Mouse (Mus musculus) common myeloid progenitor, adult 5-6 weeks (primary cell): ENCODE results near the gene Wdr60. TPM values are rescaled to one million over a fixed set of nuclear protein-coding genes. Genes with fewer than 3 reads are reported as not detected.

Source experiments
- ATAC-seq: replicated peaks from 2 replicates; pipeline ENCODE4 v1.8.0; 2016; ENCODE audit warnings: low read depth, mild to moderate bottlenecking, moderate TSS enrichment, inconsistent platforms; ENCODE audit not compliant: poor library complexity, severe bottlenecking
- total RNA-seq: library from RNA; stranded (forward); fragments of 200-1000, 187-1606 nt; gene quantifications from 2 replicates; pipeline ENCODE4 v1.2.3, GENCODE M21; 2017

The Wdr60 gene
- total RNA-seq, 1 experiment from 2014 or later, result 16.9 TPM

DNA sequence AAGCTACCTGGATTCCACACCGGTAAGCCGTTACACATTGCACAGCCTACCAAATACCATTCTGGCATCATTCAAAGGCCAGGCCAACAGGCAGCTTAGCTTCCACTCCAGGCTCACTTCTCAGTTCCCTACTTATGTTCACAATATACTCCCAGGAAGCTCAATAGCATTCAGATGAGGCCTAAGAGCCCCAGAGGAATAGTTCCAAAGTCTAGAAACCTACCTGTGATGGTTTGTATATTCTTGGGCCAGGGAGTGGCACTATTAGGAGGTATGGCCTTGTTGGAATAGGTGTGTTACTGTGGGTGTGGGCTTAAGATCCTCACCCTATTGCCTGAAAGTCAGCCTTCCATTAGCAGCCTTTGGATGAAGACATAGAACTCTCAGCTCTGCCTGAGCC is 8.2 kb upstream of the Wdr60 start:
- no peak for ATAC-seq

GRCm38 (mm10) chr12:116270538-116270937 is 7.7 kb upstream of the Wdr60 start:
- no peak for ATAC-seq

GRCm38 (mm10) chr12:116269450-116269849 is 6.6 kb upstream of the Wdr60 start:
- peak; percentile 89 for ATAC-seq

DNA sequence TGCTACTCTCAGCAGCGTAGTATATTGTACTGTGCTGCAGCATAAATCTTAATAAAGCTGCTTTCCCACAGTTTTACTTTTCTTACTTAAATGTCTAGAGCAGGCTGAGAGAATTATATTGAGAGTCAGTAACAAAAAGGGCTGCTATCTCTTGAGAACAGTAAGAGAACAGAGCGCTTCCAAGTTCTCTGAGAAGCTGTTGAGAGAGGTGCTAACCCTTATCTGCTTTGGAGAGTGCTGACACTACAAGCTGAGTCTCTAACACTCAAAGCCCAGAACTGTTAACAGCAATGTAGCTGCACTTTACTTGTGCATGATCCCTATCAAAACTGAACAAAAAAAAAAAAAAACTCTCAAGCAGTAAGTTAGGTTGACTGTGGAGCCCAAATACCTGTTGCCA is 2.5 kb upstream of the Wdr60 start:
- no peak; the same call in 1 of the 2 replicates for ATAC-seq

GRCm38 (mm10) chr12:116264756-116265155 is 1.9 kb upstream of the Wdr60 start:
- no peak for ATAC-seq

DNA sequence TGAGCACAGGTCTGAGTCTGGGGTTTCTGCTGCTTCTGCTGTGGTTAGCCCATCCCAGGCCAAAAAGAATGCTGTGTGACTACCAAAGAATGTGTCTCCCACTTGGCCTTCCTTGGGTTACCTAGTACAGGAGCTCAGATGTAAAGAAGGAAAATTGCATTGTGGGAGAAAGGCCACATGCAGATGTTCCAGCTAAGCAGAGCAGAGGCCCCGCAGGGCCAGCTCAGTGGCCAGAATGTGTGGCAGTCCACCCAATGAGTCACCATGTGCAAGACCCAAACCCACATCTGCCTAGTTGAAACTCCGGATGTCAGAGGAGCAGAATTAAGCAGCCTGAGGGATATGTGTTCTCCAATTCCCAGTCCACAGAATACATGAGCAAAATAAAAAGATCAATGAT is 4.5 kb downstream of the Wdr60 start:
- no peak for ATAC-seq

DNA sequence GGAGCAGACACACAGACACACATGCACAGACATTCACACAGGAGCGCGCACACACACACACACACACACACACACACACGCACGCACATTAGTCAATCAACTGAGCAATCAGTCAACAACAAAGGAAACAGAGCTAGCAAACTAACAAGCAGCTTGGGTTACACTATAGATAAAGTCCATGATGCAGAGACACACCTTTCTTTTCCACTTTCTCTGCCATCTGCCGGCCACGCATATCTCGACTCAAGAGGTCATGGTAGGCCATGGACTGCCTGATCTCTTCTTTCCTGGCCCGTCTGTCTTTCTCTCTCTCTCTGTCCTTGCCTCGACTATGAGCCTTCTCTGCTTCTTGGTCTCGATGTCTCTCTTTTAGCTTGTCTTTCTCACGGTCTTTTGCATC is 7.2 kb downstream of the Wdr60 start:
- ATAC-seq, result no peak

GRCm38 (mm10) chr12:116254652-116255051 is 8.2 kb downstream of the Wdr60 start:
- ATAC-seq, result peak; percentile 65; the same call in 1 of the 2 replicates

- no peak for ATAC-seq
Observed at GRCm38 (mm10) chr12:116244601-116245000, 18.2 kb downstream of the Wdr60 start.

DNA sequence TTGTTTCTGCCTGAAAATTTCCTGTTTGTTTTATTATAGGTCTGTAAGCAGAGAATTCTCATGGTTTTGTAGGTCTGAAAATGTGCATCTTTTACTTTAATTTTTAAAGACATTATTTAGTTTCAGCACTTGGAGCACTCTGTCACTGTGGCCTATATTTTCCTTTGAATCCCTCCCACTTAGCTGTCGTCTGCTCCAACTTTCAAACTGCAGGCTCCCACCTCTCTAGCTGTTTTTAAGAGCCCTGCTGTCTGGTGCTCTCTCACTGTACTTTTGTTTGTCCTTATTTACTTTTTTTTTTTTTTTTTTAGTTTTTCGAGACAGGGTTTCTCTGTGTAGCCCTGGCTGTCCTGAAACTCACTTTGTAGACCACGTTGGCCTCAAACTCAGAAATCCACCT is 24.0 kb downstream of the Wdr60 start:
- no peak for ATAC-seq

- ATAC-seq, result no peak
Observed at GRCm38 (mm10) chr12:116238370-116238769, 24.5 kb downstream of the Wdr60 start.

GRCm38 (mm10) chr12:116236658-116237057 is 26.2 kb downstream of the Wdr60 start:
- ATAC-seq, result no peak

- peak; percentile 77 for ATAC-seq
Observed at GRCm38 (mm10) chr12:116235356-116235755, 27.5 kb downstream of the Wdr60 start.

GRCm38 (mm10) chr12:116232061-116232460 is 30.8 kb downstream of the Wdr60 start:
- no peak for ATAC-seq

GRCm38 (mm10) chr12:116231612-116232011 is 31.2 kb downstream of the Wdr60 start:
- ATAC-seq, result no peak

GRCm38 (mm10) chr12:116229451-116229850 is 33.4 kb downstream of the Wdr60 start:
- no peak for ATAC-seq

DNA sequence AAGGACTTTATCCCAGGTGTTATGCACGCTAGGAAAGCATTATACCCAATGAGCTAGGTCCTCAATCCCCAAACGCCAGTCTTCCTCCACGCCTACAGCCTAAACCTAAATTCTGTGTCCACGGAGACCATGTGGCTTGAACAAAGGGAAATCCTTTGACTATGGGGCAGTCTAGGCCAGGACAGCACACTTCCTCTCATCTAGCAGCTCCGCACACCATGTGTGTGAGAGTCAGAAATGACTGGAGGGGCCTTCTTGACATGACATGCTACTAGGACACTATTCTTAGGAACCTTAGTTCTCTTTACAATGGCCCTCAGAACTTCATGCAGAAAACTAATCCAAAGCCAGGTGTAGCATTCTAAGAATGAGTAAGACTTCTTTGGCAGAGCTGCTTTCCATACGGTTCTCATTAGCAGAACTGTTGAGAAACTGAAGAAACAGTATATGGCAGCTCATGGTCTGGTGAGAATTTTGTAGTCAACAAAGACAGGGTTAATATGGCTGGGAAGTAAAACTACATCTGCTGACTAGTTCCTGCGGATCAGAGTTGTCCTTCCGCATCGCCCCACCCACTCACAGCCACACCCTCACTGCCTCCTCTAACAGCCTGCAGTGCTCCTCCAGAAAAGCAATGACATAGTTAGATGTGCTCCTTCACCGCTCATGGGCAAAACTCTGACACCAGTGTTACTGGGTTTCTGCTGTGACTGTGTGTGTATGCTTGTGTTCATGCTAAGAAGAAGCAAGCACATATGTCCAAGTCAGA is 36.3 kb downstream of the Wdr60 start:
- no peak for ATAC-seq

DNA sequence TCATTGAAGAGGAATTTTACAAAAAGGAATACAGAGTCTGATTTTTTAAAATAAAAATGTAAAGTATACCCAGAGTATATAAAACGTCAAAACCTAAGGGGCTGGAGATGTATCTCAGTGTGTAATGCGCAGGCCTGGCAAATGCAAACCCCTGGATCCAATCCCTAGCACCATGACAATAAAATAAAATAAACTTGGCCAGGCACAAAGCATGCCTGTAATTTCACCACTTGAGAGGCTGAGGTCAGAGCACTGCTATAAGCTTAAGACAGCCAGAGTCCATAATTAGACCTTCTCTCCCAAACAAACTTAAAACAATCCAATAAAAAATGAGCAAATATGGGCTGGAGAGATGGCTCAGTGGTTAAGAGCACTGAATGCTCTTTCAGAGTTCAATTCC is 39.7 kb downstream of the Wdr60 start:
- ATAC-seq, result no peak

DNA sequence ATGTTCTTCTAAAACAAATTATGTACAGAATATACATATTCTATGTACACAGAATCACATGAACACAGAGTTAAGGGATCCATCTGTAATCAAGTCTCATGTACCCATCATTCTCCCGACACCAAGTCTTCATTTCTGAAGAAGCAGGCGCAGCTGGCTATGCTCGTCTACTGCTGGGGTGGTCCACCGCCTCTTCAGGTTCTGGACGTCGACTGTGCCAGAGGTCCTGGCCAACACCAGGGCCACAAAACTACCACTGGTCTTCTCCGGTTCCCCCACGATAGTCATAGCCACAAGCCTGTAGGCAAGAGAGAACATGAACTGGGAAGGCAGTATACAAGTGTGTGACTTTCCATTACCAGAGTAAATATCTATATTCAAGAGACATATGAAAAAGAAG is 55.3 kb downstream of the Wdr60 start:
- no peak for ATAC-seq

- ATAC-seq, result no peak
Observed at GRCm38 (mm10) chr12:116205726-116206125, 57.1 kb downstream of the Wdr60 start.

DNA sequence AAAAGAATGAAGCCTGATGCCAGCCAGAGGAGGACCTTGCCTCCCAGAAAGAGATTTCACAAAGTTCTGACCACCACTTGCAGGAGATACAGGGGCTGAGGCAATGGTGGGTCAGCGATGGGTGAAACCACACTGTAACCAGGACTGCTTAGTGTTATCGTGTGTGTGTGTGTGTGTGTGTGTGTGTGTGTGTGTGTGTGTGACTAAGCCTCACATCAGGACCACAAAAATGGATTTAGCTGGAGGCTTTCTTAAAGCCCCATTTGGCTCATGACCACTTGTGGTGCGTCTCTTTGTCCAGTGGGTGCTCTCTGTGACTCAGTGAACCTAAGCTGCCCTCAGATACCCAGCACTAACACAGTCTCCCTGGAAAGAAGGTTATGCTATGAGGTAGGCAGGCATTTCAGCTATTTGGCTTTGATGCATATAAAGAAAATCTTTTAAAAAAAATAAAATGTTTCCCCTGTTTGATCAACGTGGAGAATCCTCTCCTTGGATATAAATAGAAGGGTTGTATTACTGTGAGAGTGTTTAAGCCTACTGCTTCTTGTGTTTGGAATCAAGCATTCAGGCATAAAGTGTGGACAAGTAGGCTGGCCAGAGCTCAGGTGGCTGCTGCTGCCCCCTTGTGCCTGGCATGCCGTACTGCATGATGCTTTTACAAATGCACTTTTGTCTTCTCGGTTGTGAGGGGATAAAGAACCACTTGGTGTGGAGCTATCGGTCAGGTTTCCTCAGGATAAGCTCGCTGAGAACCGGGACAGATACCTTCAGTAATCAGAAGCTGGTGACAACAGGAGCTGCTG is 60.4 kb downstream of the Wdr60 start:
- ATAC-seq, result peak; percentile 96
